Mouse (Mus musculus) hindbrain, embryonic 11.5 days (tissue): ENCODE data around the gene Angptl3. TPM values are rescaled to one million over a fixed set of nuclear protein-coding genes. Genes with fewer than 3 reads are reported as not detected.

Source experiments
- ATAC-seq: fragments of 200-750 bp; cut with Nextera tagmentation; 2 replicates; pipeline ENCODE4 v1.8.0; 2017; ENCODE audit warnings: mild to moderate bottlenecking, moderate TSS enrichment, moderate library complexity; ENCODE audit not compliant: low FRiP score
- DNase-seq: peaks from one replicate; pipeline ENCODE4 v3.0.0-alpha.2; 2015; ENCODE audit warnings: low spot score
- H3K27ac ChIP-seq: fragments of 300-500 bp; sonication (generic); 2 replicates; pipeline ENCODE4 v1.5.1; 2014; ENCODE audit warnings: mild to moderate bottlenecking, low read depth, low read length
- H3K27me3 ChIP-seq: fragments of 300-500 bp; sonication (generic); 2 replicates; pipeline ENCODE4 v1.6.1; 2014; ENCODE audit warnings: mild to moderate bottlenecking, low read length, moderate library complexity, mixed read lengths; ENCODE audit not compliant: control insufficient read depth, insufficient read depth
- H3K36me3 ChIP-seq: fragments of 300-500 bp; sonication (generic); 2 replicates; pipeline ENCODE4 v1.6.1; 2014; ENCODE audit warnings: mild to moderate bottlenecking, low read length, moderate library complexity, mixed read lengths; ENCODE audit not compliant: control insufficient read depth, insufficient read depth
- H3K4me1 ChIP-seq: fragments of 300-500 bp; sonication (generic); replicated peaks from 2 replicates; pipeline ENCODE4 v1.6.1; 2014; ENCODE audit warnings: low read length, mixed read lengths; ENCODE audit not compliant: control insufficient read depth, insufficient read depth
- H3K4me2 ChIP-seq: fragments of 300-500 bp; sonication (generic); replicated peaks from 2 replicates; pipeline ENCODE4 v1.6.1; 2014; ENCODE audit warnings: mild to moderate bottlenecking, low read depth, low read length
- H3K4me3 ChIP-seq: fragments of 300-500 bp; sonication (generic); 2 replicates; pipeline ENCODE4 v1.5.1; 2014; ENCODE audit warnings: low read depth, low read length
- H3K9ac ChIP-seq: fragments of 300-500 bp; sonication (generic); 2 replicates; pipeline ENCODE4 v1.6.1; 2014; ENCODE audit warnings: low read depth, low read length
- H3K9me3 ChIP-seq: fragments of 300-500 bp; sonication (generic); 2 replicates; pipeline ENCODE4 v1.6.1; 2016; ENCODE audit warnings: low read length; ENCODE audit not compliant: control insufficient read depth
- WGBS: fragments of 180-500 bp; shearing (Covaris S2); extraction: QIAGEN DNeasy Blood & Tissue Kit; methylation state at CpG from one replicate; pipeline ENCODE4 v1.1.7; 2014; 5-methylcytosine and 5-hydroxymethylcytosine counted together
- polyA plus RNA-seq: library from polyadenylated mRNA; unstranded; fragments of >200 nt; fragmentation: Nextera tagmentation; extraction: Ambion mirVana; gene quantifications from 2 replicates; pipeline ENCODE4 v1.2.1, GENCODE M21; 2014

Angptl3 gene
- polyA plus RNA-seq, 1 experiment from 2014 or later, result 1.5 TPM

- DNase-seq (no peak), ATAC-seq (no peak)
- Histone ChIP-seq H3K4me3 (no peak overlapping the region), H3K9ac (no peak overlapping the region), H3K36me3 (peaks cover 7% of the 10 kb centered on the region), H3K4me2 (no peak overlapping the region), H3K27ac (no peak overlapping the region), H3K27me3 (no peaks in the 10 kb centered on the region), H3K4me1 (no peaks in the 10 kb centered on the region), H3K9me3 (no peaks in the 10 kb centered on the region)
- WGBS, result 86% methylated on average over 3 of the region's 3 CpGs
These were observed 14.1 kb downstream of the Angptl3 start for GRCm38 (mm10) chr4:99044854-99045253.

DNA sequence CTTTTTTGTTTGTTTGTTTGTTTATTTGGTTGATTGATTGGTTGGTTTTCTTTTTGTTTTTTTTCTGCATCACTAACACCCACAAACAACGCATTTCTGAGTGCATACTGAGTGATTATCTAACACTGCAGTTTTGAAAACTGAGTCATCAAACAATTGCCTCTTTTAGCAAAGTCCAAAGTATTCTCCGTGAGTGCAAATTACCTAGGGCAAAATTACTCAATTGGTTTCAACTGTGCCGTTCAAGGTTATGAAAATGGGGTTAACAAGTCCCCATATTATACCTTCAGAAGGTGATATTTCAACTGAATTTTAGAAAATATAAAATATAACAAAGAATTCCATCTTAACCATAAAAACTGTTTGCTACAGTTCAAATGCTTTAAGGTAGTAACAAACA lies 15.7 kb downstream of the Angptl3 start:
- ATAC-seq (no peak), DNase-seq (no peak)
- Histone ChIP-seq H3K36me3 (peaks cover 7% of the 10 kb centered on the region), H3K4me2 (no peak overlapping the region), H3K4me3 (no peak overlapping the region), H3K27ac (no peak overlapping the region), H3K27me3 (no peaks in the 10 kb centered on the region), H3K9me3 (no peaks in the 10 kb centered on the region), H3K9ac (no peak overlapping the region), H3K4me1 (no peaks in the 10 kb centered on the region)
- 89% methylated on average over 3 of the region's 3 CpGs for WGBS

DNA sequence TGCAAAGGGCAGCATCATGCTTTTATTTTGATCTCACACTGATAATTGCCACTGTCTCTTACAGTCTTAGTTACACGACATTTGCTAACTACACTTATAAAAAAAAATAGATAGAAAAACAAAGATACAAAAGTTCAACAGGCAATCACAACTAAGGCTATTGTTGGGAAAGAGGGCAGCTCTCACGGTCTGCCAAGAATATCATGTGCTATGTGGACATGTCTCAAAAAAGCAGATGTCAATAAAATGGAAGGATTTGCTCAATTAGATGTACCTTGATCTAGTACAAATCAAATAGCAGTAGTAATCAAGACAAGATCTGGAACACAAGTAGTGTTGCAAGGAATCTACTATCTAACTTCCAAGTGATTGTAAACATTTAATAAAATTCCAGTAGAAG lies 17.8 kb downstream of the Angptl3 start:
- DNase-seq (no peak), ATAC-seq (no peak)
- no peaks in the 10 kb centered on the region for H3K27me3 ChIP-seq
- WGBS, result 93% methylated on average over 2 of the region's 2 CpGs
- H3K4me2 ChIP-seq, result no peak overlapping the region
- H3K9me3 ChIP-seq, result no peaks in the 10 kb centered on the region
- no peak overlapping the region for H3K4me3 ChIP-seq
- H3K4me1 ChIP-seq, result no peaks in the 10 kb centered on the region
- H3K36me3 ChIP-seq, result no peaks in the 10 kb centered on the region; the same call in 1 of the 2 replicates
- no peak overlapping the region for H3K27ac ChIP-seq
- H3K9ac ChIP-seq, result no peak overlapping the region

- no peak overlapping the region for H3K4me2 ChIP-seq
- no peaks in the 10 kb centered on the region for H3K36me3 ChIP-seq
- H3K9me3 ChIP-seq, result no peaks in the 10 kb centered on the region
- ATAC-seq (no peak), DNase-seq (no peak)
- no peaks in the 10 kb centered on the region for H3K27me3 ChIP-seq
- H3K4me3 ChIP-seq, result no peak overlapping the region
- H3K4me1 ChIP-seq, result no peaks in the 10 kb centered on the region
- H3K27ac ChIP-seq, result no peak overlapping the region
- 73% methylated on average over 5 of the region's 5 CpGs for WGBS
- H3K9ac ChIP-seq, result no peak overlapping the region
These were observed 33.8 kb downstream of the Angptl3 start for GRCm38 (mm10) chr4:99064524-99064923.

DNA sequence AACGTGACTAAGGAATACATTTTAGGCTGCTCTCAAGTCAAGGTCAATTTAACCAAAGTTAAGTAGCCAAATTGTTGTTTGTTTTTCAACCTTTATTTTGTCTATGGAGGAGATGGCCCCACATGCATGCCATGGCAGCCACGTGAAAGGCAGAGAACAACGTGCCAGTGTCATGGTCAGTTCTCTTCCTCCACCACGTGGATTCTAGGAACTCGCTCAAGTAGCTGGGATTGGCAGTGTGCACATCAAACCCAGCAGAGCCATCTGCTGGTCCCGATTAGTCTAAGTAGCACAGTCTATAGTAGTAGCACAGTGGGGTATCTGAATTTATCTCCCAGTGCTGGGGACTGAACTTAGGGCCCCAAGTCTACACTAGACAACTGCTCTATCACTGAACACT lies 38.1 kb downstream of the Angptl3 start:
- Histone ChIP-seq H3K27ac (no peak overlapping the region), H3K36me3 (no peaks in the 10 kb centered on the region), H3K9ac (no peak overlapping the region), H3K4me1 (no peaks in the 10 kb centered on the region), H3K27me3 (no peaks in the 10 kb centered on the region), H3K4me2 (no peak overlapping the region), H3K9me3 (no peaks in the 10 kb centered on the region), H3K4me3 (no peak overlapping the region)
- ATAC-seq (no peak), DNase-seq (no peak)
- 87% methylated on average over 6 of the region's 6 CpGs for WGBS

DNA sequence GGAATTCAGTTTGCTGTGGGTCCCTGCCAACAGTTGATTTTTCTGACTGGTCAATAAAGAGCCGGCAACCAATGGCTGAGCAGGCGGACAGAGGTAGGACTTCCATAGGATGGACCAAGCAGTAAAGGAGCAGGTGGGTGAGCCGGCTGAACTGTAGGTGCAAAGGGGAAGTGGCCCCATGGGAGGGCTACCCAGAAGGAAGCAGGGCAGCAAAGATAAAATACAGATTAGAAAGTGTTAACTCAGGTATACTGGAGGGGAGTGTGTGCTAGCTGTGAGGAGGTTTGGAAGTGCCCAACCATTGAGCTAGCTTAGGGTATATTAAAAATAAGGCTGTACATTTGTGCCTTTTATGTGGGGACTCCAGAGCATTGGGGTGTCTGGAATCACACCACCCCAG lies 47.3 kb downstream of the Angptl3 start:
- Histone ChIP-seq H3K4me3 (no peak overlapping the region), H3K9me3 (no peaks in the 10 kb centered on the region), H3K4me1 (no peaks in the 10 kb centered on the region), H3K27me3 (no peaks in the 10 kb centered on the region), H3K27ac (no peak overlapping the region), H3K4me2 (no peak overlapping the region), H3K9ac (no peak overlapping the region), H3K36me3 (no peaks in the 10 kb centered on the region)
- WGBS, result 94% methylated on average over 3 of the region's 3 CpGs
- no peak for ATAC-seq
- DNase-seq, result no peak

DNA sequence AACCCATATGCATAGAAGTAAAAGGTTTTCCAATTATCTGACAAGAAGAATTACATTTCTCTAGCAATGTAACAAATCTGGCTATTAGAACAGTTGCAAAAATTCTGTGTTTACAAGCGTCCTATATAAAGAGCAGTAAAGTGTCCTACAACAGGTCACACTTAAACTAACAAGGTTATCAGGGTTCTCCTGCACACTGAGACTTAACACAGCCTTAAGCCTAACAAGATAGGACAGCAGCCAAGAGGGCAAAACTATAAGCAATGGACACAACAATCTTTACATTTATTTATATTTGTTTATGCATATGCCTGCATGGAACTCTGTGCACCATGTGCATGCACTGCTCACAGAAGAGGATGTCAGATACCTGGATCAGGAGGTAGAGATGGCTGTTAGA lies 50.4 kb downstream of the Angptl3 start:
- H3K9ac ChIP-seq, result no peak overlapping the region
- no peak overlapping the region for H3K4me2 ChIP-seq
- H3K4me1 ChIP-seq, result no peaks in the 10 kb centered on the region
- DNase-seq, result no peak
- no peak overlapping the region for H3K27ac ChIP-seq
- ATAC-seq, result no peak
- no peaks in the 10 kb centered on the region for H3K27me3 ChIP-seq
- H3K9me3 ChIP-seq, result no peaks in the 10 kb centered on the region
- H3K36me3 ChIP-seq, result no peaks in the 10 kb centered on the region
- WGBS, result 88% methylated on average over 1 of the region's 1 CpGs
- no peak overlapping the region for H3K4me3 ChIP-seq

DNA sequence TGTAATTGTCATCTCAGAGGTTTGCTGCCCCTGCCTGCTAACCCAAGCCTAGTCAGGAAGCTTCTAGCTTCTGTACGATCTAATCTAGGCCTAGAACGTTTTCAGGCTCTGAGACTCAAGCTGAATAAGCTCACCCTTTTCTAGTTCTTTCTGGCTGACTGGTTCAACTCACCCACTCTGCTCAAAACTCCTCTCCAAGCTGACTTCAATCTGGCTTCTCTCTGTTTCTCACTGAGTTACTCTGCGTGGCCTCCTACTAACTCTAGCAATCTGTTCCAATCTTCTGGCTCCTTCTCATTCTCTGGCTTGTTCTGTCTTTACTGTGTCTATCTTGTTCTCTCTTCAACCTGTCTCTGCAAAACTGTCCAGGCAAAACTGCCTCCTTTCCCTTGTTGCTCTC lies 53.1 kb downstream of the Angptl3 start:
- WGBS, result 95% methylated on average over 3 of the region's 3 CpGs
- DNase-seq (no peak), ATAC-seq (no peak)
- no peaks in the 10 kb centered on the region for H3K36me3 ChIP-seq
- no peaks in the 10 kb centered on the region for H3K9me3 ChIP-seq
- H3K27me3 ChIP-seq, result no peaks in the 10 kb centered on the region
- H3K9ac ChIP-seq, result no peak overlapping the region
- no peak overlapping the region for H3K4me3 ChIP-seq
- H3K4me2 ChIP-seq, result no peak overlapping the region
- H3K27ac ChIP-seq, result no peak overlapping the region
- H3K4me1 ChIP-seq, result no peaks in the 10 kb centered on the region

DNA sequence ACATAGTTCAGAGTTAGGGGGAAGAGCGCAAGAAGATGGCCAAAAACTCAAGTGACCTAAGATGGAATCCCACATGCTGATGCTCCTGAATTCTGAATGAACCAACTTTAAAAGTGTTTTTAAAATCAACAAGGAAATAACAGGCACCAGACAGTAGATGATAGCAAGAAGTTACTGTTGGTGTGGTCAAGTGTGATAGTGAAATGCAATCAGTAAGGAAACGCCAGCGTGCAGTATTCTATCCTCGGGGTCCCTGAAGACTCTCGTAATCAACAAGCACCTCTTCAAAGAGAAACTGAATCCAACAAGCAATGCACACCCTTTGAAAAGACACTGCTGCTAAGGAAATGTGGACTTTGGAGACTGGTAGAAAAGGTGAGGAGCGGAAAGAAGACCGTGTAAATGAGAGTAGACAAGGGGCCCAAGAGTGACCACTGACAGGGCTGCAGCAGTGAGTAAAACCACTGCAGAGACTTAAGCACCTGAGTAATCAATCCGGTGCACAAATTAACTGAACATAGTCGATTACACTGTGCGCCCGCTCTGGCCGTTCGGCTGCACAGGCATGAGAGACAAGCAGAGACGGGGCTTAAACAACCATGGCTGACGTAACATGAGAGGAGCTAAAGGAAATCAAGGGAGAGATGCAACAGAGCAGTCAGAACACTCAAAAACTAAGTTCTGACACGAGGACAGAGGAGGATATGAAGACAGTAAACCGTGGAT lies 57.2 kb downstream of the Angptl3 start:
- Histone ChIP-seq H3K4me1 (no peaks in the 10 kb centered on the region), H3K36me3 (no peaks in the 10 kb centered on the region), H3K27ac (no peak overlapping the region), H3K4me2 (no peak overlapping the region), H3K9ac (no peak overlapping the region), H3K9me3 (no peaks in the 10 kb centered on the region), H3K4me3 (no peak overlapping the region), H3K27me3 (no peaks in the 10 kb centered on the region)
- WGBS, result 96% methylated on average over 17 of the region's 17 CpGs
- ATAC-seq (no peak), DNase-seq (no peak)
